Mouse (Mus musculus) urinary bladder, postnatal 14 days (tissue): Measurements from ENCODE around the gene Scel.

Experiments used
- DNase-seq: peaks from one replicate; pipeline ENCODE4 v3.0.0; 2021; ENCODE audit warnings: low spot score

The Scel gene

DNA sequence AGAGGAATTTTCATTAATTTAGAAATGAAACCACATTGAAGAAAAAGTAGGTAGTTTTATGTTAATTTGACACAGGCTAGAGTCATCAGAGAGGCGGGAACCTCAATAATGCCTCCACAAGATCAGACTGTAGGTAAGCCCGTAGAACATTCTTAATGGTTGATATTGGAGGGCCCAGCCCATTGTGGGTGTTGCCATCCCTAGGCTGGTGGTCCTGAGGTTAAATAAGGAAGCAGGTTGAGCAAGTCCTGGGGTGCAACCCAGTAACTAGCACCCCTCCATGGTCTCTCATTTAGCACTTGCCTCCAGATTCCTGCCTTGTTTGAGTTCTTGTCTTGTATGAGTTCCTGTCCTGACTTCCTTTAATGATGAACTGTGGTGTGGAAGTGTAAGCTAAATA lies 138.4 kb downstream of the Scel start:
- no peak for DNase-seq

DNA sequence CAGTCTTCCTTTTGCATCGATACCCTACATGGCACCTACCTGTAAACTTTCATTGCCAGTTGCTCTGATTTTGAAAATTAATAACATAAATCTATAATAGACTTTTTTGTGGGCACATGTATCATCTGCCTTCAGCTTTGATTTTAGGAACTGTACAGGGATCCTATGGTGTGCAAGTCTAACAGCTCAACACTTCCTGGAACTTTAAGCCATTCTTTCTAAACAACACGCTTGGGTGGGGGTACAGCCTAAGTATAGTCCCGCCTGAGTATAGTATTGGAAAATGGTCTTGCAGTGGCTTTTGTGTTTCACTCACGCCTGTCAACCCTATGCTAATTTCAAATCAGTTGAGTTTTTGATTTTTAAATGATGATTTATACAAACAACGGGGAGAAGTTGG lies 139.4 kb downstream of the Scel start:
- no peak for DNase-seq

DNA sequence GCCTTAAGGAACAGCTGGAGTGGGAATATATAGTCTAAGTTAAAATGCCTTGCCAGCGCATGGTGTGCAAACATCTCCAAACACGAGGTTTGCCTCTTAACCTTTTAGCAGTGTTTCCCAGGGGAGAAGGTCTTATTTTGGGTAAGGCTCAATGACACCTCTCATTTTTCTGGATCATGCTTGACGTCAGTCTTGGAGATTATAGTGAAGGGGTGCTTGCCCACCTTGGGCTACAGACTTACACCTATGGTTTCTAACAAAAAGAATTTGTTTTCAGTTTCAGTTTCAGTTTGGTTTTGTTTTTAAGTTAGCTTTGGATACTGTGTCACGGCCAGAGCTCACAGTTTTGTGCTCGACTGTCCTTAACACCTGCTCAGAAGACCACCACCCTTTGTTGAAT lies 140.7 kb downstream of the Scel start:
- no peak for DNase-seq

DNA sequence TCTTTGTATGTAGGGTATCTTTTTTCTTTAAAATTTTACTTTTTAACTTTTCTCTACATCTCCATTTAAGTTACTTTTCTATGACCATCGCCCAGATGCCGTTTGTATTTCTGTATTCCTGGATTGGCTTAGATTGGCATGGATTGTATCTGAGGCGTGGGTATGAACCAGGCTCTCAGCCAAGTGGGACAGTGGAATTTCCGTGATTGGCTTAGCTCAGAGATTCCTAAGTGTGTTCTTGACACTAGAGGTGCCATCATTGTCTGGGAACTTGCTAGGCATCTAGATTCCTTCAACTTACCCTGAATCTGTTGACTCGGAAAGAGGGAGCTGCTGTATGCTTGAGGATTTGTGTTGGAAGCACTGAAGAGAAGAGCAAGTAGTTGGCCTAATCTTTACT lies 142.3 kb downstream of the Scel start:
- DNase-seq = no peak

DNA sequence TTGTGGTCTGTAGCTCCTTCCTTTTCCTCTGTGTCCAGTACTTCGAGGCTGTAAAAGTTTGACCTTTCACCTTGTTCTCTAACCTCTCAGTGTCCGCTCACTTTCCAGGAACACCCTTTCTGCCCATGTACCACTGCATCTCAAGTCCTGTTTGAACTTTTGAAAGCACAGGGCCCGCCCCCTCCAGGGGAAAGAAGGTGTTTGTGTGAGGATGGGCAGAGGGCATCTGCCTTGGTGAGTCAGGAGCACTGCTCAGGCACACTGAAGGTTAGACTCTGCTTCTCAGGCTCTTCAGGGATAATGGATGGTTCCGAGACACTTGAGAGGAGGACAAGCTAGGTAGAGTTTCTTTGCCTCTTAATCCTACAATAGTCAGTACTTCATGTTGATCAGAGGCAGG lies 144.7 kb downstream of the Scel start:
- DNase-seq = no peak
